Mouse (Mus musculus) small intestine, adult 2 months (tissue): Measurements from ENCODE around the gene Tmem131.
A peak's percentile ranks its signal among the peaks of the same experiment; 100 is the strongest.

Experiments used
- CTCF ChIP-seq: fragments of 200-500 bp; IDR thresholded peaks from 2 replicates; pipeline ENCODE4 v1.5.1; 2012; ENCODE audit warnings: low read depth, mild to moderate bottlenecking, control low read depth, inconsistent platforms, low read length, moderate library complexity, mixed read lengths; ENCODE audit not compliant: insufficient replicate concordance, insufficient read length; ENCODE audit errors: extremely low read depth
- POLR2A ChIP-seq: fragments of 200-500 bp; IDR thresholded peaks from 2 replicates; pipeline ENCODE4 v1.6.1; 2012; ENCODE audit warnings: low read depth, mild to moderate bottlenecking, control low read depth, inconsistent platforms, low read length, moderate library complexity

- 0 out of 2 replicates have a peak, but pooled peaks have one; percentile 16 for TF ChIP-seq POLR2A
- no peak for TF ChIP-seq CTCF
These were observed 4.6 kb downstream of the Tmem131 start for GRCm38 (mm10) chr1:36938801-36939286.
